Mouse (Mus musculus) cerebellum, adult 2 months (tissue): ENCODE measurements around the gene Kif1bp. TPM values are rescaled to one million over a fixed set of nuclear protein-coding genes. Genes with fewer than 3 reads are reported as not detected.
"Not testable (repeated sequence)": the region's sequence is repeated elsewhere in the genome, so short reads cannot be mapped to it uniquely, and the experiment has no call there.

ENCODE experiments used
- DNase-seq, 2 experiments: peaks; one replicate each; pipeline ENCODE4 v3.0.0; 2021
- H3K27ac ChIP-seq: fragments of 200-500 bp; 2 replicates; pipeline ENCODE4 v1.5.1; 2012; ENCODE audit warnings: low read length, control low read depth, inconsistent platforms; ENCODE audit not compliant: insufficient read depth
- H3K27me3 ChIP-seq: fragments of 200-500 bp; 2 replicates; pipeline ENCODE4 v1.6.1; 2012; ENCODE audit warnings: inconsistent platforms, mild to moderate bottlenecking, low read length, moderate library complexity; ENCODE audit not compliant: control insufficient read depth, insufficient read depth
- H3K4me1 ChIP-seq: fragments of 200-500 bp; 2 replicates; pipeline ENCODE4 v1.6.1; 2011; ENCODE audit warnings: low read length; ENCODE audit not compliant: control insufficient read depth, insufficient read depth
- H3K4me3 ChIP-seq: fragments of 200-500 bp; replicated peaks from 2 replicates; pipeline ENCODE3; 2011; ENCODE audit warnings: mild to moderate bottlenecking, low read depth, low read length, control low read depth; ENCODE audit not compliant: insufficient read depth
- CTCF ChIP-seq: fragments of 200-500 bp; IDR thresholded peaks from 2 replicates; pipeline ENCODE4 v1.5.1; 2011; ENCODE audit warnings: low read depth, mild to moderate bottlenecking, control low read depth, low read length, moderate library complexity, borderline replicate concordance; ENCODE audit not compliant: insufficient read depth
- POLR2A ChIP-seq: fragments of 200-500 bp; IDR thresholded peaks from 2 replicates; pipeline ENCODE4 v1.6.1; 2011; ENCODE audit warnings: low read length, control low read depth, borderline replicate concordance; ENCODE audit not compliant: insufficient read depth
- WGBS: fragments of 180-500 bp; shearing (Covaris S2); methylation state at CpG from one replicate; pipeline ENCODE4 v1.1.7; 2018; 5-methylcytosine and 5-hydroxymethylcytosine counted together
- polyA plus RNA-seq: library from polyadenylated mRNA; depleted of rRNA; stranded (reverse); fragments of >200 nt; gene quantifications from 2 replicates; pipeline ENCODE4 v1.2.3, GENCODE M21; 2012; rRNA removed

Kif1bp gene
- 124 and 125 TPM in 2 replicates for polyA plus RNA-seq

DNA sequence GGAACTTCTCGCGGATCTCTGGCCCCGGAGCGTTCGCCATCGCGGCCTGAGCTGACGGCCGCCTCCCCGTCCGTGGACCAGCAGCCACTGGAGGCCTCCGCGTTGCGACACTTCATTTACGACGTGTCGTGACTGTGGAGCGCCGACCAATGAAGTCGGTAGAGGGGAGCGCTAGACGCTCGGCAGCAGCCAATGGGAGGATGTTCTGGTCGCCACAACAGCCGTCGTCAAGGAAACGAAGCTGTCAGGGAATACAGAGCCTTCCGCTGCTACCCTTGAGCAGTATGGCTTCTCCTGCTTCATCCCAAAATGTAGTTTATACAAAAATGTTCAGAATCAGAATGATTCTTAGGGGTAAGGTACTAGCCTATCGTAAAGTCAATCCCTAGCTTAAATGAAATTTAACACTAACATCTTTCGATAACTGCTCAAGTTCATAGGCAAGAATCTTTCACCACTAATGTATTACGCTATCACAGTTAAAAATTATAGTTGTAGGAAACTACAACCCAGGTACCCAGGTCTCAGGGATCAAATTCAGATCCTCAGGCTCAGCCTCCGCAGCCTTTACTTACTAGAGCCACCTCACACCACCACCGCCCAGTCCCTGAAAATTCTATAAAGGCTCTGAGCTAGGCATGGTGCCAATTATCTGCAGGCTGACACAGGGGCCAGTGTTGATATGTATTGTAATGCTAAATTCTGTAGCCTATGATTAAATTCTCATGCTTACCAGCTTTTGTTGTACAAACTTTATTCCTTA lies at the start of gene Kif1bp:
TSS of gene Kif1bp (minus strand) at position 120 of the 763 bp plus-strand sequence.
- TF ChIP-seq CTCF (no peak), POLR2A (peak; percentile 93)
- DNase-seq: peak; percentile 96 to 99
- WGBS: 4% methylated on average over 33 of the region's 33 CpGs

DNA sequence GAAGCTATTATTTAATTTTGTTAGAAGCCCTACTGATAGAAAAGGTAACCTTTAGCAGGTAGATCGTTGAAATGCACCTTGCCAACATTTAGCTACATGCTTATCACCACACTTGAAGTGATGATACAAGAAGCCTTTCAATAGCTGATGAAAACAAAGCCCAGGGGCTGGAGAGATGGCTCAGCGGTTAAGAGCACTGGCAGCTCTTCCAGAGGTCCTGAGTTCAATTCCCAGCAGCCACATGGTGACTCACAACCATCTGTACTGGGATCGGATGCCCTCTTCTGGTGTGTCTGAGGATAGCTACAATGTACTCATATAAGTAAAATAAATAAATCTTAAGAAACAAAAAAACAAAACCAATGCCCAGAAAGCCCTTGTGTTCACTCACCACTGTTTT lies 25.9 kb upstream of the Kif1bp start:
- H3K27me3 ChIP-seq: no peaks in the 10 kb centered on the region
- no peak overlapping the region for H3K27ac ChIP-seq
- TF ChIP-seq POLR2A: no peak
- TF ChIP-seq CTCF: no peak
- 79% methylated on average over 3 of the region's 3 CpGs for WGBS
- no peaks in the 10 kb centered on the region for H3K4me1 ChIP-seq
- no peak overlapping the region for H3K4me3 ChIP-seq
- no peak for DNase-seq

More for the DNA sequence above, at the start of gene Kif1bp:
- H3K4me1 ChIP-seq: no peaks in the 10 kb centered on the region; the same call in 1 of the 2 replicates
- H3K4me3 ChIP-seq: peak within 1 kb of the TSS; percentile 83
- H3K27ac ChIP-seq: peak within 1 kb of the TSS; percentile 76; the same call in 1 of the 2 replicates
- no peaks in the 10 kb centered on the region for H3K27me3 ChIP-seq

DNA sequence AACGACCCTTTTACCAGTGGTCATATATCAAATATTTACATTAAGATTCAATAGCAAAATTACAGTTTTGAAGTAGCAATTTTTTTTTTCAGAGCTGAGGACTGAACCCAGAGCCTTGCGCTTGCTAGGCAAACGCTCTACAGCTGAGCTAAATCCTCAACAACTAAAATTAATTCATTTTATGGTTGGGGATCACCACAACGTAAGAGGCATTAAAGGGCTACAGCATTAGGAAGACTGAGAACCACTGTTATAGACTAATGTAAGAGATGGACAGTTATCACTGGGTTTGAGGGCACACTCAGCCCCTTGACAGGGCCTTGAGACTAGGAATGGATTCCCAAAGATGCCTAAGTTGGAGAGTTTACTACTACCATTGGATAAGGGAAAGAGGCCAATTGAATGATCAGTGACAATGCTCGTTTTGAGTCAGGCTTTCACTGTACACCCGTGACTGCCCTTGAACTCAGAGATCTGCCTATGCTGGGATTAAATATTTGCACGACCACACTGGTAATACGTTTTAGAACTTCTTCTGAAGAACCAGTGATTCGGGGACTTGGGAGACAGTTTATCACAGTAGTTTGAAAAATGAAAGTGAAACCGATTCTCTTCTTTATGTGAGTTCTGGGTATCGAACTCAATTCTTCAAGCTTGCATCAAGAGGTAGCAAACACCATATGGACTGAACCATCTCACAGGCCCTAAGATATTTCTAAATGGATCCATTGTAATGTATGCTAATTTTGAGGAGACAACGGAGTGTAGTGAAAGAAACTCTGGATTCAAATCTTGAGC lies 25.2 kb upstream of the Kif1bp start:
- no peaks in the 10 kb centered on the region for H3K27me3 ChIP-seq
- DNase-seq: no peak
- H3K27ac ChIP-seq: no peak overlapping the region
- 88% methylated on average over 12 of the region's 12 CpGs for WGBS
- no peak overlapping the region for H3K4me3 ChIP-seq
- TF ChIP-seq CTCF: no peak
- TF ChIP-seq POLR2A: no peak
- H3K4me1 ChIP-seq: no peaks in the 10 kb centered on the region

DNA sequence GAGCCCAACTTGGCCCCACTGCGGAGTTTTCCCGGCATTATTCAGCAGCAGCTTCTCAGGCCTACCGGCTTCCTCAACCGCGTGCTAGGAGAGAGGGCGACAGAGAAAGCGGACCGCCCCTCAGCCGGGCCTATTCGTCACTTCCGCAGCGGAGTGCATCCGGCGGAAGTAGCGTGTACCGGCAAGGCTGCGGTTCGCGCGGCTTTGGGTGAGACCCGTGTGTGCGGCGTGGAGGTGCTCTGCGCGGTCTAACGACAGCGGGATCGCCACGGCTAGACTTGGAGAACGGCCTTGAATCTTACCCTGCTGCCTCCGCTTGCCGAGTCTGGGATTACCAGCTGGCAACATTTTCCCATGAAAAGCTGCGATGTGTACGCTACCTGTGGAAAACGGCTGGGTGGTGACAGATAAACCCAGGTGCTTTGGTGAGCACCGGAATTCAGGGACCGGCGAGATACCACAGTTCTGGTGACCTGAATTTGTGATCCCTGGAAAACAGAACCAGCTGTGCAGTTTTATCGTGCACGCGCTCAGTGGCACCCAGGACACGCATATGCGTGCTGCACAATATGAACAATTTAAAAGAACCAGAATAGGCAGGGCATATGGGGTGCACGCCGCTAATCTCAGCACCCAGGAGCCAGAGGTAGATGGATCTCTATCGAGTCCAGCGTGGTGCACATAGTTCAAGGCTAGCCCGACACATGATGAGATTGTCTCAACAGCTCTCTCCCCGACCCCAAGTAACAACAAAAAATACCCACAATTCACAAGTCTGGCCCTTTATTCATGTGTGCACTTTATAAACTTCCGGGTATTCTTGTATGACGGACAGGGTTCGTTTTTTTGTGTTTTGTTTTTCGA lies 24.2 kb upstream of the Kif1bp start, which contains the start of gene Ddx21:
TSS of gene Ddx21 (minus strand) at position 105 of the 864 bp plus-strand sequence.
- H3K27ac ChIP-seq: peak within 1 kb of the TSS; percentile 37; the same call in 1 of the 2 replicates
- no peaks in the 10 kb centered on the region for H3K27me3 ChIP-seq
- TF ChIP-seq POLR2A (peak; percentile 99), CTCF (no peak)
- no peaks in the 10 kb centered on the region for H3K4me1 ChIP-seq
- peak within 1 kb of the TSS; percentile 83 for H3K4me3 ChIP-seq
- peak; percentile 89 to 90 for DNase-seq
- WGBS: 5% methylated on average over 53 of the region's 53 CpGs

DNA sequence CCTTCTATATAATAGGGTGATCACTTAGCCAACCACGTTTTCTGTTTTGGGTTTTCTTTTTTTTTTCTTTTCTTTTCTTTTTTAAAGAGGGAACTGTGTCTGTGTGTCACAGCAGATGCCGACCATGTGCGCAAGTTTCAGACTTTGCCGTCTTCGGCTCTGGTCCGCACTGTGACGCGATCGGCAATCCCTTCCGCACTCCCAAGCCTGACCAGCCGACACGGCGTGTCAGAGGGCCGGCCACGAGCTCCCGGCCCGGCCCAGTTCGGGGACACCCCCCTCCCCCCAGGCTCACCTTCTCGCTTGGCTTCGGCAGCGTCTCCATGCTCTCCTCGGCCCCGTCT lies 23.5 kb upstream of the Kif1bp start:
- WGBS: 2% methylated on average over 23 of the region's 23 CpGs
- no peak overlapping the region for H3K27ac ChIP-seq

DNA sequence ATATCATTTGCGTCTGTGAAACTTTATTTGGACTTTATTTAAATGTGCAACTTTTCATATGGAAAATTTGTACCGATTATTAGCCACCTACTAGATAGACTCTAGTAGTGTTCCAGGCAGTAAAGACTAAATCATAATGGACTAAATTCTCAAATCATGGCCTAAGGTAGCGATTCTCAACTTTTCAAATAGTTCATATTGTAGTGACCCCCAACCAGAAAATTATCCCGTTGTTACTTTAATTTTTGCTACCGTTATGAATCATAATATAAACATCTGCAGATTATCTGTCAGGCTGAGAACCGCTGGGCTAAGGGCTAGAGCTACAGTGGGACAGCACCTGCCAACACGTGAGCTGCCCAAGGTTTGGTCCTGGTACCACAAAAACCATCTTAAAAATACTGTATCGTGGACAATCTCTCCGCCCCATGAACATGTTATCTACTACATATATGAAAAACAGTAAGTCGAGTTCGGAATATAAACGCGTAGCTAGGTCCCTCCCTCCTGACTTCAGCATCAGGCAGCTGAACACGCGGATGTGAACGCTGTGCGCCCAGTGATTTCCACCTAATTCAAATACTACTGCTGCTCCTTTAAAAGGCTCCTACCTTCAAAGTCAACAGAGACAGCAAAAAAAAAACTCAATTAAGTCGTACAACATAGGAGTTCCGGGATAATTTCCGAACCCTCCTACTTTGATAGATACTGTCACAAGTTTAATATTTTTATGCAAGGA lies 23.0 kb upstream of the Kif1bp start:
- Histone ChIP-seq H3K27ac (no peak overlapping the region), H3K27me3 (no peaks in the 10 kb centered on the region), H3K4me3 (peak overlapping the region; percentile 83), H3K4me1 (no peaks in the 10 kb centered on the region)
- DNase-seq: no peak
- WGBS: 14% methylated on average over 20 of the region's 20 CpGs
- TF ChIP-seq CTCF (no peak), POLR2A (no peak)

More for the DNA sequence above, 23.5 kb upstream of the Kif1bp start:
- TF ChIP-seq POLR2A: no peak
- TF ChIP-seq CTCF: no peak
- H3K4me3 ChIP-seq: peak overlapping the region; percentile 83
- H3K27me3 ChIP-seq: no peaks in the 10 kb centered on the region
- no peak for DNase-seq
- no peaks in the 10 kb centered on the region for H3K4me1 ChIP-seq

DNA sequence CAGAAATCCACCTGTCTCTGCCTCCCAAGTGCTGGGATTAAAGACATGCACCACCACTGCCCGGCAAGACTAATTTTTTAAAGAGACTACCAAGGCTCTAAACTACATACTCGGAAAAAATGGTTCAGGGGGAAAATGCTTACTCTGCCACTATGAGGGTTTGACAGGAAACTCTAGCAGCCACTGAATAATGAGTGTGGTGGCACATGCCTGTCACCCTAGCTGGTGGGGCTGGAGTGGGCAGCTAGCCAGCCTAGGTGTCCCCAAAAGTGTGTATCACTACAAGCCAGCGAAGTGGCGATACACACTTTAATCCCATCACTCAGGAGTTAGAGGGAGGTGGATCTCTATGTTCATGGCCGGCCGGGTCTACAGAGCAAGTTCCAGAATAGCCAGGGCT lies 21.8 kb upstream of the Kif1bp start:
- Histone ChIP-seq H3K27ac (no peak overlapping the region), H3K4me3 (no peak overlapping the region), H3K27me3 (no peaks in the 10 kb centered on the region), H3K4me1 (no peaks in the 10 kb centered on the region)
- DNase-seq: no peak
- TF ChIP-seq CTCF: no peak
- TF ChIP-seq POLR2A: no peak
- WGBS: 87% methylated on average over 6 of the region's 6 CpGs

DNA sequence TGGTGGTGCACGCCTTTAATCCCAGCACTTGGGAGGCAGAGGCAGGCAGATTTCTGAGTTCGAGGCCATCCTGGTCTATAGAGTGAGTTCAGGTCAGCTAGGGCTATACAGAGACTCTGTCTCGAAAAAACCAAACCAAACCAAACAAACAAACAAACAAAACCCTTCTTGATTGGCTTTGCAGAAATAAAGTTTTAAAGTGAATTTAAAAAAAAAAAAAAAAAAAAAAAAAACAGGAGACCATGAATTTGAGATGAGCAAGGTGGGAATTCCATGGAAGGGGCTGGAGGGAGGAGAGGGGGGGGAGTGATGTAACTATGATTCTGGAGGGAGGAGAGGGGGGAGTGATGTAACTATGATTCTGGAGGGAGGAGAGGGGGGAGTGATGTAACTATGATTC lies 21.1 kb upstream of the Kif1bp start:
- H3K27me3 ChIP-seq, H3K4me3 ChIP-seq, DNase-seq, H3K4me1 ChIP-seq, H3K27ac ChIP-seq: not testable (repeated sequence)
- WGBS: 93% methylated on average over 3 of the region's 3 CpGs
